Mouse (Mus musculus): Measurements from ENCODE around the gene Tekt1. TPM values are rescaled to one million over a fixed set of nuclear protein-coding genes. Genes with fewer than 3 reads are reported as not detected.

Gene Tekt1
- polyA plus RNA-seq, 1 experiment from 2014 or later = 0.16 TPM

DNA sequence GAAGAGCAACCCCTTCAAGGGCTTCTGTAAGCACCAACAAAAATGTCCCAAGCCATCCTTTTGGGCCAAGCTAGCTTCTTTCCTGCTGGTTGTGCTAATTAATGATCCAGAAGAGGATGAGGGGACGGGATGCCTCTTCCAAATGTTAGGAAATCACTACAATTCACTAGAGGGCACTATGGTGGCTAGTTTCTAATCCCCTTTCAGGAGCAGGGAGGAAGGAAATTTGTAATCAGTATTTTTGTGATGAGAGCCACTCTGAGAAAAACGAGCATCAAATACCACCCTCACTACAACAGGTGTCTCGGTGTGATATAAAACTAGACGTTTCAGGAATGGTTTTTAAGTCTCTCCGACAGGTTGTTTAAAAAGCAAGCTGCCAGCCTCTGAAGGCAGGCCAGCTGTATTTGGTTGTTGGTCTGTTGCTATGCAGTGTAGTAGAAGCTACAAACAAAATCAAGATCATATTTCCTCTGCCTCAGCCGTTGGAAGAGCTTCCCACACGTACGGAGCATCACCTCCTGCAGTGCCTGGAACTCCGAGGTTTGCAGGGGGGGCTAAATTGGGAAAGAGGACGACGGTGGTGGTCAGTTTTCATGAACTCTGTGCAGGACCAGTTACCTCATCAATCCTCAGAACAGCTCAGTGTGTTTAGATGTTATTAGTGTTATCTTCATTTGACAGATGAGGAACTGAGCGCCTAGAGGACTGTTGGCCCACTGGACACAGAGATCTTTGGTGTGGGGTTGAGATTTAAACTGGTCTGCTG is 7.8 kb upstream of the Tekt1 start:
- Histone ChIP-seq H3K36me3 (ENCODE audit: control insufficient read depth, insufficient read depth, low read length) (no peaks in the 10 kb centered on the region), H3K4me2 (ENCODE audit: low read depth, low read length) (no peak overlapping the region), H3K4me3 (ENCODE audit: low read length) (no peak overlapping the region), H3K9ac (ENCODE audit: low read depth, low read length) (no peak overlapping the region), H3K27me3 (replicated peaks; ENCODE audit: control insufficient read depth, insufficient read depth, low read length) (no peaks in the 10 kb centered on the region), H3K9me3 (ENCODE audit: control insufficient read depth, low read length) (no peaks in the 10 kb centered on the region), H3K4me1 (ENCODE audit: control insufficient read depth, insufficient read depth, low read length) (peaks cover 3% of the 10 kb centered on the region; the same call in 1 of the 2 replicates), H3K27ac (ENCODE audit: low read length) (no peak overlapping the region)
- 20% methylated on average over 12 of the region's 12 CpGs for WGBS
- ATAC-seq = no peak

DNA sequence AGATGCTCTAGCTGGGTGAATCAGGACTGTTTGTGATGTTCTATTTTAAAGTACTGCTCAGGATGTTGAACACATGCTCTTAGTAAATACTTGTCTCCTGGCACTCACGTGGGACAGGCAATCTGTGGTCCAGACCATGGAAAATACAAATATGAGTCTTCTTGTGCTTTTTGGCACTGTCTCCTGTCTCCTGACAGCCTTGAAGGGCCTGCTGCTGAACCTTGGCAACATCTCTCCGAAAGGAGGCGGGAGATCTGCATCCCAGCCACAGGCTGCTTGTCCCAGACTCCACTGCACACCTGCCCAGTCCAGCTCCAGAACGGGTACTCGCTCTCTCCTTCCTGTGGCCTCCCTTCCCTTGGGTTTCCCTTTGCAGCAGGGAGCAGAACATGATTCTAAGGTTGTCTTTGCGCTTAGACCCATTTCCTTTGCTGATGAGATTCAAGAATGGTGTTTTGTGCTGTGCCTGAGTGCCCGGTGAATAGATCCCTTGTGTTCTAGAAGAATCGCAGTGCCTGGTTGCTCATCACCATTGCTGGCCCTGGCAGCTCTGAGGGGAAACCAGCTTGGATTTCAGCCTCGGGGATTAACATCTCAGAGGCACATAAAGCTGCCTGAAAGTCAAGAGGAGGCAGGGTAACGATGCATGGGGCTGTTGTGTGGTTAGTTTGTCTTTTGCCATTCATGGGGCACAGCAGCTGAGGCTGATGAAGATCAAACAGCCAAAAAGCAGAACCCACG is 5.9 kb upstream of the Tekt1 start:
- no peak for ATAC-seq
- no peak overlapping the region for H3K27ac ChIP-seq (ENCODE audit: low read length)
- no peak overlapping the region for H3K4me2 ChIP-seq (ENCODE audit: low read depth, low read length)
- 64% methylated on average over 11 of the region's 11 CpGs for WGBS
- no peak overlapping the region for H3K4me3 ChIP-seq (ENCODE audit: low read length)
- no peaks in the 10 kb centered on the region for H3K36me3 ChIP-seq (ENCODE audit: control insufficient read depth, insufficient read depth, low read length)
- H3K9ac ChIP-seq (ENCODE audit: low read depth, low read length) = no peak overlapping the region
- peaks cover 3% of the 10 kb centered on the region; the same call in 1 of the 2 replicates for H3K4me1 ChIP-seq (ENCODE audit: control insufficient read depth, insufficient read depth, low read length)
- H3K27me3 ChIP-seq (replicated peaks; ENCODE audit: control insufficient read depth, insufficient read depth, low read length) = no peaks in the 10 kb centered on the region
- no peaks in the 10 kb centered on the region for H3K9me3 ChIP-seq (ENCODE audit: control insufficient read depth, low read length)

- H3K27ac ChIP-seq (ENCODE audit: low read length) = no peak overlapping the region
- ATAC-seq = no peak
- no peaks in the 10 kb centered on the region for H3K9me3 ChIP-seq (ENCODE audit: control insufficient read depth, low read length)
- no peaks in the 10 kb centered on the region for H3K27me3 ChIP-seq (replicated peaks; ENCODE audit: control insufficient read depth, insufficient read depth, low read length)
- no peaks in the 10 kb centered on the region for H3K36me3 ChIP-seq (ENCODE audit: control insufficient read depth, insufficient read depth, low read length)
- H3K9ac ChIP-seq (ENCODE audit: low read depth, low read length) = no peak overlapping the region
- H3K4me2 ChIP-seq (ENCODE audit: low read depth, low read length) = no peak overlapping the region
- peaks cover 6% of the 10 kb centered on the region; the same call in 1 of the 2 replicates for H3K4me1 ChIP-seq (ENCODE audit: control insufficient read depth, insufficient read depth, low read length)
- no peak overlapping the region for H3K4me3 ChIP-seq (ENCODE audit: low read length)
- WGBS = 65% methylated on average over 9 of the region's 9 CpGs
These were observed 3.9 kb upstream of the Tekt1 start for GRCm38 (mm10) chr11:72366126-72366525.

GRCm38 (mm10) chr11:72364526-72364925 is 2.3 kb upstream of the Tekt1 start:
- Histone ChIP-seq H3K9ac (ENCODE audit: low read depth, low read length) (no peak overlapping the region), H3K36me3 (ENCODE audit: control insufficient read depth, insufficient read depth, low read length) (no peaks in the 10 kb centered on the region), H3K27ac (ENCODE audit: low read length) (no peak overlapping the region), H3K9me3 (ENCODE audit: control insufficient read depth, low read length) (no peaks in the 10 kb centered on the region), H3K4me2 (ENCODE audit: low read depth, low read length) (no peak overlapping the region), H3K27me3 (replicated peaks; ENCODE audit: control insufficient read depth, insufficient read depth, low read length) (no peaks in the 10 kb centered on the region), H3K4me1 (ENCODE audit: control insufficient read depth, insufficient read depth, low read length) (0 out of 2 replicates have a peak, but pooled peaks cover 3% of the 10 kb centered on the region), H3K4me3 (ENCODE audit: low read length) (no peak overlapping the region)
- ATAC-seq = no peak
- 92% methylated on average over 5 of the region's 5 CpGs for WGBS

- H3K36me3 ChIP-seq (ENCODE audit: control insufficient read depth, insufficient read depth, low read length) = no peaks in the 10 kb centered on the region
- H3K4me1 ChIP-seq (ENCODE audit: control insufficient read depth, insufficient read depth, low read length) = 0 out of 2 replicates have a peak, but pooled peaks cover 3% of the 10 kb centered on the region
- H3K9ac ChIP-seq (ENCODE audit: low read depth, low read length) = no peak overlapping the region
- no peak overlapping the region for H3K4me2 ChIP-seq (ENCODE audit: low read depth, low read length)
- H3K4me3 ChIP-seq (ENCODE audit: low read length) = no peak overlapping the region
- no peak for ATAC-seq
- no peaks in the 10 kb centered on the region for H3K9me3 ChIP-seq (ENCODE audit: control insufficient read depth, low read length)
- H3K27me3 ChIP-seq (replicated peaks; ENCODE audit: control insufficient read depth, insufficient read depth, low read length) = no peaks in the 10 kb centered on the region
- WGBS = 71% methylated on average over 8 of the region's 8 CpGs
- H3K27ac ChIP-seq (ENCODE audit: low read length) = no peak overlapping the region
These were observed 1.4 kb upstream of the Tekt1 start for GRCm38 (mm10) chr11:72363523-72364240.

GRCm38 (mm10) chr11:72361385-72362346 is 576 bp downstream of the Tekt1 start:
- peak; percentile 84 for ATAC-seq
- Histone ChIP-seq H3K4me2 (ENCODE audit: low read depth, low read length) (peak overlapping the region; percentile 86), H3K9ac (ENCODE audit: low read depth, low read length) (peak overlapping the region; percentile 62), H3K27me3 (replicated peaks; ENCODE audit: control insufficient read depth, insufficient read depth, low read length) (no peaks in the 10 kb centered on the region), H3K9me3 (ENCODE audit: control insufficient read depth, low read length) (no peaks in the 10 kb centered on the region), H3K27ac (ENCODE audit: low read length) (no peak overlapping the region), H3K4me3 (ENCODE audit: low read length) (peak overlapping the region; percentile 51), H3K36me3 (ENCODE audit: control insufficient read depth, insufficient read depth, low read length) (no peaks in the 10 kb centered on the region), H3K4me1 (ENCODE audit: control insufficient read depth, insufficient read depth, low read length) (0 out of 2 replicates have a peak, but pooled peaks cover 3% of the 10 kb centered on the region)
- 8% methylated on average over 42 of the region's 42 CpGs for WGBS

- H3K4me2 ChIP-seq (ENCODE audit: low read depth, low read length) = peak overlapping the region; percentile 45
These were observed 7.1 kb downstream of the Tekt1 start for GRCm38 (mm10) chr11:72354971-72355728.

DNA sequence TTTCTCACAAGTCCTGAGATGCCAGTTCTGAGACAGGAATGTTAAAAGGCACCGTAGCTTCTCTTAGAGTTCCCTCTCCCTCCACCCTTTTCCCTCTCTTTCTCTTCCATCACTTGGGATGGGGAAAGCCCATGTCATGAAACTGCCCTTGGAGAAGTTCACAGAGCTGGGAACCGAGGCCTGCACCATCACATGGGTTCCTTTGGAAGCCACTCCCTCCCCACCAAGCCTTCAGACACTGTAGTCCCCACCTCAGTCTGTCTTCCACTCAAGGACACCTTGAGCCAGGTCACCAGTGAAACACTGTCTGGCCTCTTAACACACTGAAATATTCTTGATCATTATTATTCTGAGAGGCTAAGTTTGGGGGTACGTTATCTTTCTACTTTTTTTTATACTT is 9.1 kb downstream of the Tekt1 start:
- no peak overlapping the region for H3K9ac ChIP-seq (ENCODE audit: low read depth, low read length)
- H3K9me3 ChIP-seq (ENCODE audit: control insufficient read depth, low read length) = no peaks in the 10 kb centered on the region
- WGBS = 81% methylated on average over 3 of the region's 3 CpGs
- H3K4me3 ChIP-seq (ENCODE audit: low read length) = no peak overlapping the region
- no peaks in the 10 kb centered on the region for H3K27me3 ChIP-seq (replicated peaks; ENCODE audit: control insufficient read depth, insufficient read depth, low read length)
- no peak overlapping the region for H3K27ac ChIP-seq (ENCODE audit: low read length)
- no peak for ATAC-seq
- H3K36me3 ChIP-seq (ENCODE audit: control insufficient read depth, insufficient read depth, low read length) = no peaks in the 10 kb centered on the region
- no peak overlapping the region for H3K4me2 ChIP-seq (ENCODE audit: low read depth, low read length)
- H3K4me1 ChIP-seq (ENCODE audit: control insufficient read depth, insufficient read depth, low read length) = peaks cover 8% of the 10 kb centered on the region

More at GRCm38 (mm10) chr11:72354971-72355728, 7.1 kb downstream of the Tekt1 start:
- no peaks in the 10 kb centered on the region for H3K36me3 ChIP-seq (ENCODE audit: control insufficient read depth, insufficient read depth, low read length)
- no peak overlapping the region for H3K9ac ChIP-seq (ENCODE audit: low read depth, low read length)
- no peaks in the 10 kb centered on the region for H3K27me3 ChIP-seq (replicated peaks; ENCODE audit: control insufficient read depth, insufficient read depth, low read length)
- H3K4me1 ChIP-seq (ENCODE audit: control insufficient read depth, insufficient read depth, low read length) = no peaks in the 10 kb centered on the region
- H3K4me3 ChIP-seq (ENCODE audit: low read length) = peak overlapping the region; percentile 17; the same call in 1 of the 2 replicates
- ATAC-seq = peak; percentile 52; the same call in 1 of the 2 replicates
- no peak overlapping the region for H3K27ac ChIP-seq (ENCODE audit: low read length)
- no peaks in the 10 kb centered on the region for H3K9me3 ChIP-seq (ENCODE audit: control insufficient read depth, low read length)
- 22% methylated on average over 20 of the region's 20 CpGs for WGBS
